Mouse (Mus musculus) CH12F3 (cell line): ENCODE data around the gene Tcf19.
"Not testable (repeated sequence)": the region's sequence is repeated elsewhere in the genome, so short reads cannot be mapped to it uniquely, and the experiment has no call there.

Experiments
- in situ Hi-C: fragments of 300-500 bp; cut with MboI; formaldehyde crosslinking; loops from 2 replicates; pipeline ENCODE4 v1.14.3; 2020; ENCODE audit warnings: low sequenced_read_pairs

Tcf19 gene

GRCm38 (mm10) chr17:35532901-35533300 is 16.3 kb upstream of the Tcf19 start, which contains the start of gene Psors1c2:
TSS of gene Psors1c2 (plus strand) at chr17:35533201.
- in situ Hi-C loops, result no loop called here

GRCm38 (mm10) chr17:35532360-35532759 is 15.7 kb upstream of the Tcf19 start:
- in situ Hi-C loops, result no loop called here

- in situ Hi-C loops, result no loop called here
Measured at GRCm38 (mm10) chr17:35526644-35527043, 10.0 kb upstream of the Tcf19 start.

GRCm38 (mm10) chr17:35524354-35524753 is 7.7 kb upstream of the Tcf19 start:
- in situ Hi-C loops, result no loop called here

- in situ Hi-C loops, result no loop called here
Measured at GRCm38 (mm10) chr17:35517526-35517925, 902 bp upstream of the Tcf19 start.

- in situ Hi-C loops, result no loop called here
Measured at GRCm38 (mm10) chr17:35515911-35516640, 548 bp downstream of the Tcf19 start.

GRCm38 (mm10) chr17:35514756-35515155 is 1.9 kb downstream of the Tcf19 start:
- in situ Hi-C loops, result no loop called here

- in situ Hi-C loops, result no loop called here
Measured at GRCm38 (mm10) chr17:35513886-35514285, 2.7 kb downstream of the Tcf19 start.

- in situ Hi-C loops, result no loop called here
Measured at GRCm38 (mm10) chr17:35512916-35513626, 3.6 kb downstream of the Tcf19 start.

GRCm38 (mm10) chr17:35509284-35509683 is 7.3 kb downstream of the Tcf19 start:
- in situ Hi-C loops, result no loop called here

- in situ Hi-C loops, result not testable (repeated sequence)
Measured at GRCm38 (mm10) chr17:35508279-35508678, 8.3 kb downstream of the Tcf19 start.

- in situ Hi-C loops, result no loop called here
Measured at GRCm38 (mm10) chr17:35507556-35508260, 8.9 kb downstream of the Tcf19 start.

- in situ Hi-C loops, result no loop called here
Measured at GRCm38 (mm10) chr17:35506881-35507280, 9.7 kb downstream of the Tcf19 start.

- in situ Hi-C loops, result no loop called here
Measured at GRCm38 (mm10) chr17:35505776-35506175, 10.8 kb downstream of the Tcf19 start, which contains the start of gene Pou5f1. TSS of gene Pou5f1 (plus strand) at chr17:35506018.

GRCm38 (mm10) chr17:35504628-35505481 is 11.8 kb downstream of the Tcf19 start:
- in situ Hi-C loops, result no loop called here

GRCm38 (mm10) chr17:35503849-35504248 is 12.8 kb downstream of the Tcf19 start:
- in situ Hi-C loops, result no loop called here

GRCm38 (mm10) chr17:35502762-35503161 is 13.9 kb downstream of the Tcf19 start:
- in situ Hi-C loops, result no loop called here

GRCm38 (mm10) chr17:35502226-35502625 is 14.4 kb downstream of the Tcf19 start:
- in situ Hi-C loops, result no loop called here

GRCm38 (mm10) chr17:35497124-35497523 is 19.5 kb downstream of the Tcf19 start:
- in situ Hi-C loops, result no loop called here

- in situ Hi-C loops, result no loop called here
Measured at GRCm38 (mm10) chr17:35490320-35490719, 26.3 kb downstream of the Tcf19 start.

- in situ Hi-C loops, result no loop called here
Measured at GRCm38 (mm10) chr17:35488041-35488440, 28.6 kb downstream of the Tcf19 start.
